Mouse (Mus musculus) brain, embryonic 14.5 days (tissue): ENCODE data around the gene Pemt. TPM values are rescaled to one million over a fixed set of nuclear protein-coding genes. Genes with fewer than 3 reads are reported as not detected.

Source experiments
- DNase-seq: peaks from one replicate; pipeline ENCODE4 v3.0.0-alpha.2; 2011; ENCODE audit warnings: low read depth
- CTCF ChIP-seq: fragments of 200-500 bp; IDR thresholded peaks from 2 replicates; pipeline ENCODE4 v1.5.1; 2012; ENCODE audit warnings: inconsistent platforms, mild to moderate bottlenecking, moderate library complexity, borderline replicate concordance; ENCODE audit not compliant: insufficient read depth, insufficient read length; ENCODE audit errors: extremely low read depth
- POLR2A ChIP-seq: fragments of 200-500 bp; IDR thresholded peaks from 2 replicates; pipeline ENCODE4 v1.6.1; 2012; ENCODE audit warnings: mild to moderate bottlenecking, inconsistent platforms, borderline replicate concordance; ENCODE audit not compliant: poor library complexity, insufficient read depth, insufficient read length, severe bottlenecking; ENCODE audit errors: extremely low read depth
- polyA plus RNA-seq: library from polyadenylated mRNA; depleted of rRNA; stranded (reverse); fragments of >200 nt; gene quantifications from 2 replicates; pipeline ENCODE4 v1.2.3, GENCODE M21; 2012

The Pemt gene
- polyA plus RNA-seq, 1 experiment: 5.9 TPM

- DNase-seq: no peak
- TF ChIP-seq POLR2A: no peak
- no peak for TF ChIP-seq CTCF
Measured at GRCm38 (mm10) chr11:60036537-60037220, 9.6 kb downstream of the Pemt start.

GRCm38 (mm10) chr11:60034911-60035400 lies 11.3 kb downstream of the Pemt start:
- TF ChIP-seq POLR2A (no peak), CTCF (no peak)
- no peak for DNase-seq

- no peak for TF ChIP-seq POLR2A
- TF ChIP-seq CTCF: no peak
- no peak for DNase-seq
Measured at GRCm38 (mm10) chr11:60034293-60034692, 12.0 kb downstream of the Pemt start.

DNA sequence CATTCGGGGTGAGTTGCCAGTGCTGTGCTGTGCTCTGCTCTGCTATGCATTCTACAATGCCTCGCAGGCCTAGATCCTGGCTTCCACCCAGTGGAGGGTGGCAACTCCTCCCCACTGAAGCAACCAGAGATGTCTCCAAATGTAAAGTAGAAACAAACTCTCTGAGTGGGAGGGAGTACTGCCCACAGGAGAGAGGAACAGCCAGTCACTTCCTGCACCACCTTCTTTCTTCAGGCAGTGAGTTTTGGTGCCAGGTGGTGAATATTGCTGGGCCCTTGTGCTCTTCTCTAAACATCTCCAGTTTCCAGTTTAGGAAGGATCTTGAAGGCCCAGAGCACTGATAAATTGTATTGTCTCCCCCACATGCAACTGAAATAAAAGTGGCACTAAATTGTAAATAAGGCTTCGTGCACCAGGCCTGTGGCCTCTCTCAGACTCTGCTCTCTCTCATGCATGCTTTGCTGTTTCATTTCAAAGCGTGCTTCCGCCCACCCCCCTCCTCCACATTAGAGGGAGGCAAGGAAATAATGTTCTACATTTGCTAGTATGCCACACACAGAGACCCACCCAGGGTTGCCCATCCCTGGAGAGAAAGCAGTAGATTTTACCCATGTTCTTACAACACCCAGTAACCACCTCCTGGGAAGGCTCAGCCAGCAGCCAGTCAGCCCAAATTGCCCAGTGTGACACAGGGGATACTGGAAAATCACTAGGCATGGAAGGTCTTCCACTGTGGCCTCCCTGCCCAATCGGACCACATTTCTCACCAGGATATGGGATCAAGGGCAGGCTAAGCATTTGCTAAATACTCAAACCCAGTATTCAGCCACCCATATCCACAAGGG lies 13.5 kb downstream of the Pemt start:
- TF ChIP-seq CTCF (no peak), POLR2A (no peak)
- DNase-seq: no peak

DNA sequence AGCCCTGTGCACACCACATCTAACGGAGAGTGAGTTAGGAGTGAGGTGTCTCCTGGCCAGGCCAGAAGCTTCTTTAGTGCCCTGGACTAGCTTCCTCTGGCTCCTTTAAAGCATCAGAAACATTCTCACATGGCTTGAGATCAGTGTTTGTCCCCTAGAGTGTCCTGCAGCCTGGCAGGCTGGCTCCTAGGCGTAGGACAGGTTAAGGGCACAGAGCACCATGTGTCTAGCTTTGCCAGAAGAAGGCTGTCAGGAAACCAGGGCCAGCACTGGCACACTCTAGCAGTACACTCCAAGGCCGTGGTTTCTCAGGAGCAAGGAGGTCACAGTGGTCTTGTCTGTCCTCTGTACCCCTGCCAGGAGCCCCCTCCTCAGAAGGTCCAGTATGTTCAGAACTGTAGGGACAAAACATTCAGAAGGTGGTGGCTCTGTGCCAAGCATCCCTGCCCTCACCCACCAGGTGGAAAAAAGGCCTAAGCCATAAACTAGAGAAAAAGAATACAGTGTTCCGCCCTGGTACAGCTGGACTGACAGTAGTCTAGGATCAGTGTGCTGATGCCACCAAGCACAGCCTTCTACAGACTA lies 15.4 kb downstream of the Pemt start:
- no peak for DNase-seq
- no peak for TF ChIP-seq POLR2A
- TF ChIP-seq CTCF: no peak

DNA sequence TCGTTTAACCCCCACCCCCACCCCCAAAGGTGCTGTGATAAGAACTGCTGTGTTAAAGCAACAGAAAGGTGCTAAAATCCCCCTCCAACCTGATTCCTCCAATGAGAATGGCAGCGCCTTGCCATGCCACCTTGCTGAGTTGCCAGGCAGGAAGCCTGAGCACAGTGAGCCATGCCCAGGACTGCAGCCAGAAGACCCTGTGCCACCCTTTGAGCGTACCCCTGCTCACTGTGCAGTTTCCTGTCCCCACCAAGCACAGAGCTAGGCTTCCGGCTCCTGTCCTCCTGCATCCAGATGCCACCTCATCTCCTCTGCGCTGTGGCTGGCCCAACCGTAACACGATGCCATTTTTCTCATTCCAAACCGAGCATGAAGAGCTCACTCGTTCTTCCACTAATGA lies 16.3 kb downstream of the Pemt start:
- DNase-seq: no peak
- no peak for TF ChIP-seq CTCF

- DNase-seq: peak; percentile 43
- TF ChIP-seq CTCF (no peak), POLR2A (no peak)
Measured at GRCm38 (mm10) chr11:60027913-60028875, 18.1 kb downstream of the Pemt start.

DNA sequence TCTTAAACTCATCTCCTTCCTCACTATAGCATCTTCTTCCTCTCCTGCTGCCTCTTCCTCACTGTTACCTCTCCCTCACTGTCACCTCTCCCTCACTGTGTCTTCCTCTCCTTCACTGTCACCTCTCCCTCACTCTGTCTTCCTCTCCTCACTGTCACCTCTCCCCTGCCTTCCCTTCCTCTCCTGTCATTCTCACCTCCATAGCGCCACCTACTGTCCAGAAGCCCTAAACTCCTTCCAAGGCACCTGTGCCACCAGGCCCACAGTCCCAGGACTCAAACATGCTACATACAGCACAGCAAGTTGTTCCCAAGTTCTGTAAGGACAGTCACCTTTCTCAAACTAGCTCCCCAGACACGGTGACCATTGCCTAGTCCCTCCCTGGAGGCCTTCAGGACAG lies 19.0 kb downstream of the Pemt start:
- TF ChIP-seq POLR2A (no peak), CTCF (peak; percentile 74)
- peak; percentile 77 for DNase-seq

DNA sequence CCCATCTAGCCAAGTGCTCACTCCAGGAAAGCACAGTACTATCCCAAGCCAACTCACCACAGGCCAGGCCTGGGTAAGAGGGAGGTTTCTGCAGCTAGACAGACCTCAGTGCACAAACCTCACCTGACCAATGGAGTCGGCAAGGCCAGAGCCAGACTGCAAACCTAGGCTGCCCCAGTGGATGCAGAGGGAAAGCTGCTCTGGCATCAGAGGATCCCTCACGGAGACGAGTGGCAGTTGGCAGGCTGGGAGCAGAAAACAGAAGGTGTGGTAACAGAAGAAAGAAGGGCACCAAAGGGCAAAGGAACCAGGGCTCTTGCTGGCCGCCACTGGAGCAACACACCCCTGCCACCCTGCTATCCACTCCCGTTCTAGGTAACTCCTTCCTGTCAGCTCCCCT lies 20.1 kb downstream of the Pemt start:
- no peak for DNase-seq
- TF ChIP-seq POLR2A (no peak), CTCF (no peak)

DNA sequence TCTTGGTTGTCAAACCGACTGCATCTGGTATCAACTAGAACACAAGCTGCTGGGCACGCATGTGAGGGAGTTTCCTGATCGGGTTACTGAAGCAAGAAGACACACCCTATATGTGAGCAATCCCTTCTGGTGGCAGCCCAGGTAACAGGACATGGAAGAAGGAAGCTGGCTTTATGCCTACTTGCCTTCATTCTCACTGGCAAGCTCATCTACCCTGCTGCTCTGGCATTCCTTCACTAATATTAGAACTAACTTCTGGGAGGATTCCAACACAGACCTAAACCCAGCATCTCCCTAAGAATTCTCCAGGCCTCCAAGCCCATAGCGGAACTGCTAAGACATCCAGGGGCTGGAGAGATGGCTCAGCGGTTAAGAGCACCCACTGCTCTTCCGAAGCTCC lies 25.1 kb downstream of the Pemt start:
- TF ChIP-seq CTCF: no peak
- no peak for TF ChIP-seq POLR2A
- DNase-seq: no peak

GRCm38 (mm10) chr11:60016726-60017125 lies 29.6 kb downstream of the Pemt start:
- TF ChIP-seq POLR2A (no peak), CTCF (no peak)
- no peak for DNase-seq

DNA sequence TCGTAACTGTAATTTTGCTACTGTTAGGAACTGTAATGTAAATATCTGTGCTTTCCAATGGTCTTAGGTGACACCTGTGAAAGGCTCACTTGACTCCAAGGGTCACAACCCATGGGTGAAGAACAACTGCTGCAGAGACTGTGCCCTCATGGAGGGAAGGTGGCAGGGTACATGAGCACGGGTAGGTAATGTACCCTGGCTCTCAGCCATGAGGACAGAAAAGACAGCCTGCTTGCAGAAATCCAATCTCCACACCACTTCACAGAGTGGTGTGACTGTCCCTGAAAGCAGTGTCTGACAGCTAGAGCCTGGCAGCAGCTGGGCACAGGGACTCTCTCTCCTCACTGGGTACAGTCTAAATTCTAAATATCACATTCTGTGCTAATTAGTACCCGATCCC lies 34.8 kb downstream of the Pemt start:
- TF ChIP-seq POLR2A (no peak), CTCF (no peak)
- DNase-seq: peak; percentile 24
